Mouse (Mus musculus): Measurements from ENCODE around the gene Socs3.
A peak's percentile ranks its signal among the peaks of the same experiment; 100 is the strongest.

Gene Socs3

DNA sequence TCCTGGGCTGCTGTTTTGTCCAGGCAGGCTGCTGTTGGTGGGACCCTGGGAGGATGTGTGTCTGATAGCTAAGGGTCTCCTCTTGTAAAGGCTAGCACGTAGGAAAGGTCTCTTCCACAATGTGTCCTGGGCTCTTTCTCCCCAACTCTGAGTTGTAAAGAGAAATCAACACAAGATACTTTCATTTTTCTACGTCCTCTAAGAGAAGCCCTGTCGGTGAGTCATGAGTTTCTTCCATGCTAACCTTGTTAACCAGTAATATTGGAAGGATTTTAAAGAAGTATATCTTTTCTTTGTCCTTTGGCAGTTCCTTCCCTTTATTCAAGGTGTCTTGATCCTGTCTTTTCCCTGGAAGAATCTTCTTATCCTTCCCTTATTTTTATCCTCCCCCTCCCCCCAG is 25.8 kb upstream of the Socs3 start:
- DNase-seq (ENCODE audit: low read depth, low spot score) = no peak

GRCm38 (mm10) chr11:117995255-117995654 is 25.4 kb upstream of the Socs3 start:
- no peak for DNase-seq (ENCODE audit: low read depth, low spot score)

GRCm38 (mm10) chr11:117994250-117995057 is 24.6 kb upstream of the Socs3 start:
- DNase-seq (ENCODE audit: low read depth, low spot score) = no peak

DNA sequence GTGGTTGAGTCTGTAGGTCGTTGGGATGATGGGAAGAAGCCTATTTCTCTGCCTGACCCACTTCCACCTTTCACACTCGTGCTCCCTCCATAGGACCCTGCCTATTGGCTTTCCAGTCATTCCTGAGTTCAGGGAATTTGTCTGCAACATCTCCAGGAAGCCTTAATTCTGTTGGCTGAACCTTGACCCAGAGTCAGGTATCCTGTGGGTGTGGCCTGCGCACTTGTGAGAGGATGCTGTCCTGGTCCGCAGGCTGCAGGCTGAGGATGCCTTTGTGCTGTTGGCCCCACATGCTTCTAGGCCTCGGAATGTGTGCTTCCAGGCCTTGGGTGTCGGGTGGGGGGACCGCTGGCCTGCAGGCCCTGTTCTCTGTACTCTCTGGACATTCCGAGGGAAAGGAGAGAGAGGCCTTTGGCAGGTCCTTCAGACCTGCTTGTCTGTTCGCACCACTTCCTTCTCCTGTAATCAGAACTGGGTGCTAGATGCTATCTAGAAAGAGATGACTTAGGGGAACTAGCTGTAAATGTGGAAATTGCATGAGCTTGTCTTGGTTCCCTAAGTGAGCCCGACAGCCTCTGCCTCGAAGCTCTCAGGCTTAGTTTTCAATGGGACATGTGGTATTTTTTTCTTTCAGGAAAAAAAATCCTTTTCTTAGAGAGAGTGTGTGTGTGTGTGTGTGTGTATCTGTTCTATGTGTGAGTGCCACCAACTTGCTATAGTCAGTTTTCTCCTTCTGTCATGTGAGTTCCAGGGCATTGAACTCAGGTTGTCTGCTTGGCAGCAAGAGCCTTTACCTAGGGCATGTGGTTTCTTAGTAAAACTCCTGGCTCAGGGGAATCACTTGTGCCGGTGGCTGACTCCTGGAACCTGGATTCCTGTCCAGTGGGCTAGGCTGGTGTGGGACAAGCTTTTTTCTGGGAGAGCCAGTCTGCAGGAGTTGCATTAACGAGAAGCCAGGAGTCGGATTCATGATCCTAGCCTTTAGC is 23.6 kb upstream of the Socs3 start:
- no peak for DNase-seq (ENCODE audit: low read depth, low spot score)

- DNase-seq (ENCODE audit: low read depth, low spot score) = no peak
These were observed 21.9 kb upstream of the Socs3 start for GRCm38 (mm10) chr11:117991502-117992470.

DNA sequence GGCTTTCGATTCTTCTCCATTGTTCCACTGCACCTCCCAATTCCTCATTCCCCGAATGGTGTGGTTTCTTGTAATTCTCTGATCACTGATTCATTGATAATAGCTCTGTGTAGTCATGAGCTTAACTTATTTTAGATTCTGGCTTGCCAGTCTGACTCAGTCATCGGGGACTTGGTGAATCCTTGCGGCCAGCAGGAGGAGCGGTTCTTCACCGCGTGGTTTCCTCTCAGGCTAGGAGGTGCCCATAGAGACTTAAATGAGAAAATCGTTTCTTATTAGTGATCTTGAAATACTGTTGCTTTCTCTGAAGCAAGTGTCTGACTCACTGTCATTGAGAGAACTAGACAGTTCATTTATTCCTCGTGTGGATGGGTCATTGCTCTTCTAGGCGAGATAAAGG is 20.1 kb upstream of the Socs3 start:
- no peak for DNase-seq (ENCODE audit: low read depth, low spot score)

GRCm38 (mm10) chr11:117989241-117989640 is 19.4 kb upstream of the Socs3 start:
- no peak for DNase-seq (ENCODE audit: low read depth, low spot score)

- no peak for DNase-seq (ENCODE audit: low read depth, low spot score)
These were observed 18.1 kb upstream of the Socs3 start for GRCm38 (mm10) chr11:117987968-117988367.

- DNase-seq (ENCODE audit: low read depth, low spot score) = no peak
These were observed 17.2 kb upstream of the Socs3 start for GRCm38 (mm10) chr11:117987032-117987451.

GRCm38 (mm10) chr11:117986126-117987031 is 16.5 kb upstream of the Socs3 start, which contains the start of gene Pgs1:
Gene Pgs1, plus strand, starts transcription at chr11:117986292.
- peak; percentile 92 for DNase-seq (ENCODE audit: low read depth, low spot score)

DNA sequence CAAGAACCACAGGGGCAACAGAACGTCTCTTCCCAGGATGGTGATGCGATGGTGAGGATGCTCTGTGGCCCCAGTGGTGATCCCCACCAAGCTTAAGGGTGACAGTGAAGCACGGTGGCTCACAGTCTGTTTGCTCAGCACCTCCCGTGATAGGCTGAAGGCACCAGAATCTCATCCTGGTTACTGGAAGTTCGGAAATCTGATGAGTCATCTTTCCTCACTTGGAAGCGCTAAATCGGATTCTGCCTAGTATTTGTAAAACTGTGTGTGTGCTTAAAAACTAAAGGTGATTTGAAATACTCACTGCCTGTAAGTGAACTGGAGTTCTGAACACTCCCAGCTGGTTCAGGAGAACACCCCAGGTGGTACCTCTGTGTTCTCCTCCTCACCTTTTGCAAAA is 13.9 kb upstream of the Socs3 start:
- DNase-seq (ENCODE audit: low read depth, low spot score) = no peak

GRCm38 (mm10) chr11:117982426-117982825 is 12.6 kb upstream of the Socs3 start:
- no peak for DNase-seq (ENCODE audit: low read depth, low spot score)

- DNase-seq (ENCODE audit: low read depth, low spot score) = no peak
These were observed 9.5 kb upstream of the Socs3 start for GRCm38 (mm10) chr11:117979388-117979787.

GRCm38 (mm10) chr11:117977694-117978360 is 8.0 kb upstream of the Socs3 start:
- DNase-seq (ENCODE audit: low read depth, low spot score) = no peak

DNA sequence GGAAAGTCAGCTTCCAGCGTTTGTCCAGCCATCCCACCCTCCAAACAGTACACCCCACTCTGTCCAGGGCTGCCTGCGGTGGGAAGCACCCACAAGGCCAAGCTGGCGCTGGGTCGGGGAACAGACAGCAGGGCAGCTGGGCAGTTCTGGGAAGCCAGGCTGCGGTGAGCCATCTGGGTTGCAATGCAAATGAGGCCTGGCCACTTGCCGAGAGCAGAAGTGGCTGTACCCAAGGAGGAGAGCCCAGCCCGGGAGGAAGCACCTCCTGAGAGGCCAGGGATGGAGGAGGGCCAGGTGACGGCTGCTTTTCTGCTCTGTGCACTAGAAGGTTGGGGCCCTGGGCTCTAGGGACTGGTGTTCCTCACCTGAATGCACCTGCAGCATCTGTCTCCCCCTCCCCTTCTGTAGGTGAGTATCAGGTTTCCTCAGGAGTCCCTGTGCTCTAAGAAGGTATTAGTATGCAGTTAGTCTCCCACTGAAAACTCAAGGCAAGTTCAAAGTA is 6.3 kb upstream of the Socs3 start:
- no peak for DNase-seq (ENCODE audit: low read depth, low spot score)

DNA sequence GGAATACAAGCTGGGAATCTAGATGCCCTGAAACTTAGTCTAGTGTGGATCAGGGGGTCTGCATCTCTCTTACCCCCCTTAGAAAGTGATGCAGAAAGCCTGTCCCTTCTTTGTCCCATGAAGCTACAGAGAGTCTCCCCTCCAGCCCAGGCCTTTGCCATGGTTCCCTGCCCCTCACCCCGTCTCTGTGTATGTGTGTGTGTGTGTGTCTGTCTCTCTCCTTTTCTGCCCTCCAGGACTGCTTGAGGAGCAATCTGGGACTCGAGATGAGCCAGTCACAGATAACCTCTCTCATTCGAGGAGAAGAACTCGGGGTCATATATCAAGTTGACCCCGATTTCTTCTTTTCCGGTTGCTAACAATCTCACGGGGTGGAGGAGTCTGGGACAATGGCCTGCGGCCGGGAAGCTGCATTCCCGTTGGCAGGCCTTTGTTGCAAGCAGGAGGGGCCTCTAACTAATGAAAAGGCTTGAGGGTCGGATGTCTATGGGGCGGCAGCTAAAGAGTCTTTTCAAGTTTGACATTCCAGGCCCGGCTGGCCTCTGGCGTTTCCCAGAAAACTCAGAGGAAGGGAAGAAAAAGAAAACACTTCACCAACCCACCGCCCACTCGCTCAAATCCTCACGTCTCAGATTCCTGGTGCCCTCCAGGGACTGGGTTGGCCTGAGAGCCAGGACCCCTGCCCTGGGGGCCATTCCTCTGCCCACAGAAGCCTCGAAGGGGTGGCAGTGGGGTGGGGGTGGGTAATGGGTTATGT is 5.5 kb upstream of the Socs3 start:
- no peak for DNase-seq (ENCODE audit: low read depth, low spot score)

GRCm38 (mm10) chr11:117974327-117975125 is 4.7 kb upstream of the Socs3 start:
- DNase-seq (ENCODE audit: low read depth, low spot score) = no peak

- no peak for DNase-seq (ENCODE audit: low read depth, low spot score)
These were observed 3.7 kb upstream of the Socs3 start for GRCm38 (mm10) chr11:117973569-117973968.

Measured in forelimb bud, embryonic 11.5 days (tissue).